Mouse (Mus musculus) MEL (cell line): ENCODE measurements around the gene Fer. TPM values are rescaled to one million over a fixed set of nuclear protein-coding genes. Genes with fewer than 3 reads are reported as not detected.

ENCODE experiments used
- DNase-seq: peaks from one replicate; pipeline ENCODE4 v3.0.0; 2011; ENCODE audit warnings: low read depth, low spot score
- H3K27ac ChIP-seq: 2 replicates; pipeline ENCODE4 v1.5.1; 2012; ENCODE audit warnings: low read depth, mild to moderate bottlenecking, control low read depth, low read length, moderate library complexity; ENCODE audit not compliant: control insufficient read depth
- H3K27me3 ChIP-seq, 2 experiments: fragments of 150-350 bp in 1 of 2; sonication (generic) in 1 of 2; 2 replicates each; pipeline ENCODE4 v1.6.1; 2012; ENCODE audit warnings: low read length in 2 of 2, mild to moderate bottlenecking in 2 of 2, improper control_type of control experiment in 1 of 2, moderate library complexity in 1 of 2; ENCODE audit not compliant: insufficient read depth in 2 of 2, control insufficient read depth in 1 of 2
- H3K36me3 ChIP-seq, 2 experiments: 2 replicates each; pipeline ENCODE4 v1.6.1; 2012 to 2014; ENCODE audit warnings: low read length in 2 of 2, improper control_type of control experiment in 1 of 2, inconsistent platforms in 1 of 2, mild to moderate bottlenecking in 1 of 2; ENCODE audit not compliant: insufficient read depth in 2 of 2, control insufficient read depth in 1 of 2
- H3K4me1 ChIP-seq, 2 experiments: fragments of 150-350 bp in 1 of 2; sonication (generic) in 1 of 2; 2 replicates each; pipeline ENCODE4 v1.6.1; 2012; ENCODE audit warnings: low read length in 2 of 2, improper control_type of control experiment in 1 of 2, mild to moderate bottlenecking in 1 of 2; ENCODE audit not compliant: insufficient read depth in 2 of 2, control insufficient read depth in 1 of 2
- H3K4me3 ChIP-seq, 2 experiments: fragments of 150-350 bp in 1 of 2; sonication (generic) in 1 of 2; 2 replicates each; pipeline ENCODE4 v1.5.1; 2012; ENCODE audit warnings: low read depth in 2 of 2, low read length in 2 of 2, mild to moderate bottlenecking in 2 of 2, moderate library complexity in 2 of 2, control low read depth in 1 of 2, improper control_type of control experiment in 1 of 2; ENCODE audit not compliant: control insufficient read depth in 1 of 2, insufficient read depth in 1 of 2
- H3K79me2 ChIP-seq: 2 replicates; pipeline ENCODE4 v1.6.1; 2012; ENCODE audit warnings: mild to moderate bottlenecking, low read length, moderate library complexity; ENCODE audit not compliant: control insufficient read depth, poor library complexity, insufficient read depth
- H3K9ac ChIP-seq: 2 replicates; pipeline ENCODE4 v1.6.1; 2012; ENCODE audit warnings: low read depth, mild to moderate bottlenecking, control low read depth, low read length, moderate library complexity; ENCODE audit not compliant: control insufficient read depth, poor library complexity, severe bottlenecking
- H3K9me3 ChIP-seq: fragments of 150-350 bp; sonication (generic); replicated peaks from 2 replicates; pipeline ENCODE4 v1.6.1; 2012; ENCODE audit warnings: mild to moderate bottlenecking, low read length, improper control_type of control experiment, moderate library complexity; ENCODE audit not compliant: insufficient read depth
- CTCF ChIP-seq, 3 experiments: IDR thresholded peaks in 2 of 3; conservative IDR thresholded peaks in 1 of 3; 2 replicates each; pipeline ENCODE4 v1.5.1; 2011 to 2012; ENCODE audit warnings: low read length in 3 of 3, low read depth in 2 of 3, mild to moderate bottlenecking in 2 of 3, improper control_type of control experiment in 1 of 3, inconsistent platforms in 1 of 3, mixed read lengths in 1 of 3, moderate library complexity in 1 of 3; ENCODE audit not compliant: control insufficient read depth in 1 of 3, insufficient read depth in 1 of 3, poor library complexity in 1 of 3, severe bottlenecking in 1 of 3
- E2F4 ChIP-seq: IDR thresholded peaks from 2 replicates; pipeline ENCODE4 v1.6.1; 2011; ENCODE audit warnings: low read depth, low read length, improper control_type of control experiment, borderline replicate concordance
- GABPA ChIP-seq: IDR thresholded peaks from 2 replicates; pipeline ENCODE4 v1.6.1; 2012; ENCODE audit warnings: low read depth, mild to moderate bottlenecking, inconsistent platforms, low read length, improper control_type of control experiment, moderate library complexity
- GATA1 ChIP-seq: IDR thresholded peaks from 2 replicates; pipeline ENCODE4 v1.6.1; 2011; ENCODE audit warnings: low read depth, low read length, improper control_type of control experiment
- HCFC1 ChIP-seq: IDR thresholded peaks from 2 replicates; pipeline ENCODE4 v1.6.1; 2012; ENCODE audit warnings: low read depth, mild to moderate bottlenecking, inconsistent platforms, low read length, improper control_type of control experiment, moderate library complexity
- JUND ChIP-seq: IDR thresholded peaks from 2 replicates; pipeline ENCODE4 v1.6.1; 2011; ENCODE audit warnings: low read depth, mild to moderate bottlenecking, improper control_type of control experiment, low read length
- MAFK ChIP-seq: IDR thresholded peaks from 2 replicates; pipeline ENCODE4 v1.6.1; 2011; ENCODE audit warnings: low read depth, mild to moderate bottlenecking, low read length, improper control_type of control experiment, borderline replicate concordance
- MAZ ChIP-seq: IDR thresholded peaks from 2 replicates; pipeline ENCODE4 v1.6.1; 2012; ENCODE audit warnings: low read depth, mild to moderate bottlenecking, inconsistent platforms, low read length, improper control_type of control experiment
- MEF2A ChIP-seq: IDR thresholded peaks from 2 replicates; pipeline ENCODE4 v1.6.1; 2014; ENCODE audit warnings: low read depth, mild to moderate bottlenecking, inconsistent platforms, low read length, improper control_type of control experiment; ENCODE audit not compliant: poor library complexity, insufficient replicate concordance, severe bottlenecking; ENCODE audit errors: extremely low read depth
- MXI1 ChIP-seq: IDR thresholded peaks from 2 replicates; pipeline ENCODE4 v1.6.1; 2011; ENCODE audit warnings: mild to moderate bottlenecking, low read depth, low read length, improper control_type of control experiment
- MYB ChIP-seq: IDR thresholded peaks from 2 replicates; pipeline ENCODE4 v1.6.1; 2011; ENCODE audit warnings: mild to moderate bottlenecking, low read depth, low read length, improper control_type of control experiment
- MYC ChIP-seq: IDR thresholded peaks from 2 replicates; pipeline ENCODE4 v1.6.1; 2011; ENCODE audit warnings: low read depth, mild to moderate bottlenecking, low read length, improper control_type of control experiment, moderate library complexity
- NELFE ChIP-seq: IDR thresholded peaks from 2 replicates; pipeline ENCODE4 v1.6.1; 2011; ENCODE audit warnings: low read depth, low read length, improper control_type of control experiment
- NRF1 ChIP-seq: IDR thresholded peaks from 2 replicates; pipeline ENCODE4 v1.6.1; 2014; ENCODE audit warnings: low read depth, mild to moderate bottlenecking, inconsistent platforms, low read length, improper control_type of control experiment, moderate library complexity; ENCODE audit not compliant: poor library complexity, insufficient read depth, severe bottlenecking
- POLR2AphosphoS5 ChIP-seq: IDR thresholded peaks from 2 replicates; pipeline ENCODE4 v1.6.1; 2012; ENCODE audit warnings: low read depth, borderline replicate concordance, mild to moderate bottlenecking, inconsistent platforms, low read length, moderate library complexity, mixed read lengths
- RAD21 ChIP-seq: IDR thresholded peaks from 2 replicates; pipeline ENCODE4 v1.6.1; 2011; ENCODE audit warnings: mild to moderate bottlenecking, low read depth, low read length, improper control_type of control experiment
- RCOR1 ChIP-seq: IDR thresholded peaks from 2 replicates; pipeline ENCODE4 v1.6.1; 2012; ENCODE audit warnings: low read depth, mild to moderate bottlenecking, inconsistent platforms, low read length, improper control_type of control experiment
- SMC3 ChIP-seq: IDR thresholded peaks from 2 replicates; pipeline ENCODE4 v1.6.1; 2011; ENCODE audit warnings: low read depth, low read length, improper control_type of control experiment
- TBP ChIP-seq: IDR thresholded peaks from 2 replicates; pipeline ENCODE4 v1.8.0; 2011; ENCODE audit warnings: low read depth, low read length, improper control_type of control experiment
- TCF12 ChIP-seq: IDR thresholded peaks from 2 replicates; pipeline ENCODE4 v1.6.1; 2014; ENCODE audit warnings: low read depth, mild to moderate bottlenecking, inconsistent platforms, low read length, improper control_type of control experiment, moderate library complexity
- UBTF ChIP-seq: IDR thresholded peaks from 2 replicates; pipeline ENCODE4 v1.6.1; 2012; ENCODE audit warnings: low read depth, mild to moderate bottlenecking, inconsistent platforms, low read length, improper control_type of control experiment, moderate library complexity, borderline replicate concordance; ENCODE audit not compliant: insufficient read depth
- USF1 ChIP-seq: IDR thresholded peaks from 2 replicates; pipeline ENCODE4 v1.6.1; 2014; ENCODE audit warnings: low read depth, mild to moderate bottlenecking, inconsistent platforms, low read length, improper control_type of control experiment, moderate library complexity
- ZC3H11A ChIP-seq: IDR thresholded peaks from 2 replicates; pipeline ENCODE4 v1.6.1; 2012; ENCODE audit warnings: low read depth, mild to moderate bottlenecking, inconsistent platforms, low read length, improper control_type of control experiment
- ZKSCAN1 ChIP-seq: IDR thresholded peaks from 2 replicates; pipeline ENCODE4 v1.6.1; 2012; ENCODE audit warnings: low read depth, mild to moderate bottlenecking, inconsistent platforms, low read length, improper control_type of control experiment, moderate library complexity
- ZMIZ1 ChIP-seq: IDR thresholded peaks from 2 replicates; pipeline ENCODE4 v1.6.1; 2012; ENCODE audit warnings: low read depth, mild to moderate bottlenecking, inconsistent platforms, low read length, improper control_type of control experiment, moderate library complexity
- ZNF384 ChIP-seq: IDR thresholded peaks from 2 replicates; pipeline ENCODE4 v1.6.1; 2012; ENCODE audit warnings: low read depth, mild to moderate bottlenecking, inconsistent platforms, low read length, improper control_type of control experiment
- polyA plus RNA-seq, 2 experiments: library from polyadenylated mRNA; stranded (reverse) in 1 of 2; unstranded in 1 of 2; fragments of >175 nt in 1 of 2; fragments of >200 nt in 1 of 2; gene quantifications; 2 replicates each; pipeline versions ENCODE4 v1.2.1 to v1.2.4; 2012; ENCODE audit warnings: low replicate concordance in 2 of 2, low read depth in 1 of 2; ENCODE audit not compliant: insufficient read length in 2 of 2, insufficient read depth in 1 of 2, missing spikeins in 1 of 2
- total RNA-seq: library from RNA; depleted of rRNA; stranded (reverse); fragments of 300-350 nt; gene quantifications from 2 replicates; pipeline ENCODE4 v1.2.3, GENCODE M21; 2012

The Fer gene
- total and polyA plus RNA-seq, 3 experiments = 8.5 to 11.2 TPM; not detected in 1

DNA sequence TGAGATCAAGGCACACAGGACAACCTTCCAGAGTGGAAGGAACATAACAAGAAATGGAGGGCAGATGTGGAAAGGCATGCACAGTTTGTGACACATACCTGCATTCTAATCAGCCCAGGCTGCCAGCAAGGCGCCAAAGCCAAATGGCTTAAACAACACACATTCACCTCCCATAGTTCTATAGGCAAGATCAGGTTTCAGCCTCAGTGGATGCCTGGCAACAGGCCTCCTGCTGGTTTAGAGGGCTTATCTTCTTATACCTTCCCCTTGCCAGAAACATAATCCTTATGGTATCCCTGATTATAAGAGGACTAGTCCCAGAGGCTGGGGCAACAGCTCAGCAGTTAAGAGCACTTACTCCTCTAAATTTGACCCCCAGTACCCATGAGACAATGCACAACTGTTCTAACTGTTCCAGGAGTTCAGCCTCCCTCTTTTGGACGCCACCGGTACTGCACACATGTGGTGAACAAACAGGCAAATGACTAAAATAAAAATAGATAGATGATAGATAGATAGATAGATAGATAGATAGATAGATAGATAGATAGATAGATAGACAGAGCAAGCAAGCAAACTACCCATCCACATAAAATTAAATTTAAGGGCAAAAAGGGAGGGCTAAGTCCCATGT lies 23.1 kb upstream of the Fer start:
- TF ChIP-seq TBP (no peak), MYB (no peak), JUND (no peak), ZKSCAN1 (no peak), ZC3H11A (no peak), HCFC1 (no peak), NRF1 (no peak), RAD21 (peak; percentile 5; the same call in 1 of the 2 replicates), CTCF (IDR thresholded peaks at IDR 0.05 in 2 of 3, conservative IDR thresholded peaks at IDR 0.05 in 1 of 3; ENCODE audit: control insufficient read depth in 1 of 3, insufficient read depth in 1 of 3, low read depth in 2 of 3, low read length in 3 of 3, poor library complexity in 1 of 3, severe bottlenecking in 1 of 3) (peak; percentile 22 to 27 (median 26); a peak in 3 of 6 replicates), GABPA (no peak), MYC (no peak), E2F4 (no peak), USF1 (no peak), MEF2A (no peak)
- DNase-seq = peak; percentile 34
- Histone ChIP-seq H3K27me3 (no peaks in the 10 kb centered on the region), H3K36me3 (no peaks in the 10 kb centered on the region), H3K4me1 (no peaks in the 10 kb centered on the region), H3K9ac (no peak overlapping the region), H3K27ac (no peak overlapping the region), H3K4me3 (no peak overlapping the region), H3K79me2 (no peaks in the 10 kb centered on the region), H3K9me3 (no peaks in the 10 kb centered on the region)

DNA sequence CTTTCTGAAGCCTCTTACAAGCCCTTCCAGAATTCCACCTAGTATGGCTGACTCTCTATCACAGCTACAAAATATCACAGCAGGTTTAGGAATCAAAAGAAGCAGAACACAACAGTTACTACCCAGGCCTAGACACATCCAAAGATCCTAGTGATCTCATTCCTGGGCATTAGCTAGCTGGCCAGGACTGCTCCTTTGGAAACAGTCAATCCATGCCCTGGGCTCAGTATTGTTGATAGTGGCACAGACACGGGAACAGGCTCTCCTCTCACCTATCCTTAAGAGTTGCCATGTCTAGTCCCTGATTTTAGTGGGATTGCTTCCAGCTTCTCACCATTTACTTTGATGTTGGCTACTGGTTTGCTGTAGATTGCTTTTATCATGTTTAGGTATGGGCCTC lies 20.6 kb upstream of the Fer start:
- no peak overlapping the region for H3K9ac ChIP-seq
- no peak for TF ChIP-seq GATA1
- no peak for TF ChIP-seq ZNF384
- TF ChIP-seq RCOR1 = no peak
- TF ChIP-seq RAD21 = no peak
- TF ChIP-seq TCF12 = no peak
- no peak for TF ChIP-seq MAZ
- TF ChIP-seq ZKSCAN1 = no peak
- no peak for TF ChIP-seq ZC3H11A
- no peak for TF ChIP-seq CTCF (IDR thresholded peaks at IDR 0.05 in 2 of 3, conservative IDR thresholded peaks at IDR 0.05 in 1 of 3; ENCODE audit: control insufficient read depth in 1 of 3, insufficient read depth in 1 of 3, low read depth in 2 of 3, low read length in 3 of 3, poor library complexity in 1 of 3, severe bottlenecking in 1 of 3)
- no peak for TF ChIP-seq HCFC1
- no peak for TF ChIP-seq JUND
- TF ChIP-seq ZMIZ1 = no peak
- no peak for TF ChIP-seq MXI1
- no peak for TF ChIP-seq USF1
- no peak for TF ChIP-seq POLR2AphosphoS5
- TF ChIP-seq UBTF = no peak
- no peak for TF ChIP-seq MAFK
- no peak for TF ChIP-seq NELFE
- no peak for TF ChIP-seq SMC3
- no peaks in the 10 kb centered on the region for H3K79me2 ChIP-seq
- H3K36me3 ChIP-seq = no peaks in the 10 kb centered on the region
- H3K9me3 ChIP-seq = no peaks in the 10 kb centered on the region
- no peaks in the 10 kb centered on the region for H3K27me3 ChIP-seq
- no peak for DNase-seq
- H3K27ac ChIP-seq = no peak overlapping the region
- no peak overlapping the region for H3K4me3 ChIP-seq
- H3K4me1 ChIP-seq = no peaks in the 10 kb centered on the region
